Mouse (Mus musculus): ENCODE data around the gene Rasgrp2. TPM values are rescaled to one million over a fixed set of nuclear protein-coding genes. Genes with fewer than 3 reads are reported as not detected.

Rasgrp2 gene
- total and polyA plus RNA-seq, 3 experiments = 176 to 233 TPM; not detected in 1

GRCm38 (mm10) chr19:6452030-6452494 lies 52.9 kb downstream of the Rasgrp2 start:
- Histone ChIP-seq H3K4me3 (ENCODE audit: control insufficient read depth in 1 of 2, insufficient read depth in 1 of 2, low read depth in 2 of 2, low read length in 2 of 2) (no peak overlapping the region), H3K9ac (ENCODE audit: control insufficient read depth, low read depth, low read length, poor library complexity, severe bottlenecking) (no peak overlapping the region), H3K4me1 (ENCODE audit: control insufficient read depth in 1 of 2, insufficient read depth in 2 of 2, low read length in 2 of 2) (peaks cover 3 to 9% of the 10 kb centered on the region in 2 experiments; a peak in 3 of 4 replicates), H3K79me2 (ENCODE audit: control insufficient read depth, insufficient read depth, low read length, poor library complexity) (no peaks in the 10 kb centered on the region), H3K27ac (ENCODE audit: control insufficient read depth, low read depth, low read length) (no peak overlapping the region), H3K9me3 (replicated peaks; ENCODE audit: insufficient read depth, low read length) (no peaks in the 10 kb centered on the region), H3K27me3 (ENCODE audit: control insufficient read depth in 1 of 2, insufficient read depth in 2 of 2, low read length in 2 of 2) (no peaks in the 10 kb centered on the region), H3K36me3 (ENCODE audit: control insufficient read depth in 1 of 2, insufficient read depth in 2 of 2, low read length in 2 of 2) (peaks cover 0 to 5% of the 10 kb centered on the region in 2 experiments; a peak in 2 of 4 replicates)
- peak; percentile 90 for DNase-seq (ENCODE audit: low read depth, low spot score)
- TF ChIP-seq SMC3 (IDR thresholded peaks at IDR 0.05; ENCODE audit: low read depth, low read length) (peak; percentile 74), TAL1 (IDR thresholded peaks at IDR 0.05; ENCODE audit: low read length) (no peak), TBP (IDR thresholded peaks at IDR 0.05; ENCODE audit: low read depth, low read length) (no peak), ZNF384 (IDR thresholded peaks at IDR 0.05; ENCODE audit: low read depth, low read length) (no peak), ZKSCAN1 (IDR thresholded peaks at IDR 0.05; ENCODE audit: low read depth, low read length) (no peak), POLR2AphosphoS5 (IDR thresholded peaks at IDR 0.05; ENCODE audit: borderline replicate concordance, low read depth, low read length) (no peak), POLR2AphosphoS2 (IDR thresholded peaks at IDR 0.05; ENCODE audit: low read length) (no peak), MEF2A (IDR thresholded peaks at IDR 0.05; ENCODE audit: extremely low read depth, insufficient replicate concordance, low read depth, low read length, poor library complexity, severe bottlenecking) (no peak), ELF1 (IDR thresholded peaks at IDR 0.05; ENCODE audit: low read depth, low read length) (no peak), RAD21 (IDR thresholded peaks at IDR 0.05; ENCODE audit: low read depth, low read length) (peak; percentile 46), ZC3H11A (IDR thresholded peaks at IDR 0.05; ENCODE audit: low read depth, low read length) (no peak), EP300 (IDR thresholded peaks at IDR 0.05; ENCODE audit: low read depth in 1 of 2, low read length in 2 of 2) (no peak), GABPA (IDR thresholded peaks at IDR 0.05; ENCODE audit: low read depth, low read length) (no peak), MAFK (IDR thresholded peaks at IDR 0.05; ENCODE audit: borderline replicate concordance, low read depth, low read length) (no peak), SIN3A (IDR thresholded peaks at IDR 0.05; ENCODE audit: low read length) (no peak), MAX (IDR thresholded peaks at IDR 0.05; ENCODE audit: low read length) (no peak), NELFE (IDR thresholded peaks at IDR 0.05; ENCODE audit: low read depth, low read length) (no peak), POLR2A (IDR thresholded peaks at IDR 0.05; ENCODE audit: control insufficient read depth in 1 of 2, insufficient read depth in 1 of 2, low read depth in 1 of 2, low read length in 2 of 2, poor library complexity in 1 of 2) (no peak), TCF12 (IDR thresholded peaks at IDR 0.05; ENCODE audit: low read depth, low read length) (no peak), ETS1 (IDR thresholded peaks at IDR 0.05; ENCODE audit: low read depth, low read length) (no peak), USF1 (IDR thresholded peaks at IDR 0.05; ENCODE audit: low read depth, low read length) (no peak), MXI1 (IDR thresholded peaks at IDR 0.05; ENCODE audit: low read depth, low read length) (no peak), E2F4 (IDR thresholded peaks at IDR 0.05; ENCODE audit: borderline replicate concordance, low read depth, low read length) (no peak), RCOR1 (IDR thresholded peaks at IDR 0.05; ENCODE audit: low read depth, low read length) (no peak), CTCF (IDR thresholded peaks at IDR 0.05 in 2 of 3, conservative IDR thresholded peaks at IDR 0.05 in 1 of 3; ENCODE audit: control insufficient read depth in 1 of 3, insufficient read depth in 1 of 3, low read depth in 2 of 3, low read length in 3 of 3, poor library complexity in 1 of 3, severe bottlenecking in 1 of 3) (peak; percentile 68 to 94 (median 85)), NRF1 (IDR thresholded peaks at IDR 0.05; ENCODE audit: insufficient read depth, low read depth, low read length, poor library complexity, severe bottlenecking) (no peak), BHLHE40 (IDR thresholded peaks at IDR 0.05; ENCODE audit: borderline replicate concordance, low read depth, low read length) (peak; percentile 81; the same call in 1 of the 2 replicates), CHD1 (IDR thresholded peaks at IDR 0.05; ENCODE audit: low read depth, low read length) (no peak), USF2 (IDR thresholded peaks at IDR 0.05; ENCODE audit: borderline replicate concordance in 1 of 2, insufficient read depth in 1 of 2, low read depth in 1 of 2, low read length in 2 of 2) (no peak), CHD2 (IDR thresholded peaks at IDR 0.05; ENCODE audit: low read length) (no peak), HCFC1 (IDR thresholded peaks at IDR 0.05; ENCODE audit: low read depth, low read length) (peak; percentile 97), MAZ (IDR thresholded peaks at IDR 0.05; ENCODE audit: low read depth, low read length) (no peak)
